27 mouse cellular contexts compared by ENCODE assay signal in the genomic region with DNA sequence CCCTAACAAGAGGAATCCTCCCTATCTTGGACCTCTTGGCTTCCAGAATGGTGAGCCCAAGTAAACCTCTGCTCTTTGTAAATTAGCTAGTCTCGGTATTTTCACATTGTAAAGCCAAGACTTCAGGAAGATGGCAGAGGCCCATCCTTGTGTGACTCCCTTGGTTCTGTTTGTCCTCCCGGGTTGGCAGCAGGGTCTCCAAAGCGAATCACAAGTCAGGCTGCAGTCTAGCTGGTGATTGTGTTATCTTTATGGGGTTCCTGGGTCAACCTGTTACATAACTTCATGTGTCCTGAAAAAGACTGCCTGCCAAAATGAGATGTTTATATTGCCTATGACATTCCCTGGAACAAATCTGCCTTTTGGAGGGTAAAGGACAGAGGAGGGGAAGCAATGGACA.
DNase-seq lines count a peak whose midpoint lies in the region; ATAC-seq and TF ChIP-seq lines count a peak whose summit lies in the region.
"Had no signal": no experiment of that assay in that cellular context is flagged by ENCODE, and none has a peak within 500 bp of the region (broad histone marks: within the 10 kb centered on the region; RNA-seq: fewer than 3 reads in every experiment).

No protein-coding gene starts in this region.

- H3K4me3 ChIP-seq in heart, embryonic 10.5 days, result no peak overlapping the region
- H3K4me3 ChIP-seq in left cerebral cortex, adult 2 months, result no peak overlapping the region
- H3K4me3 ChIP-seq in lung, embryonic 15.5 days, result no peak overlapping the region
- H3K4me3 ChIP-seq: embryonic facial prominence, embryonic 12.5 days; embryonic facial prominence, embryonic 15.5 days; gastrocnemius, adult 2 months; heart, embryonic 12.5 days; heart, embryonic 15.5 days; hindbrain, embryonic 10.5 days; hindbrain, embryonic 13.5 days had no signal

- TF ChIP-seq CTCF in left cerebral cortex, adult 2 months (IDR thresholded peaks at IDR 0.05), result no peak

- no peak overlapping the region for H3K4me2 ChIP-seq in lung, embryonic 15.5 days
- H3K4me2 ChIP-seq: embryonic facial prominence, embryonic 12.5 days; embryonic facial prominence, embryonic 15.5 days; heart, embryonic 12.5 days; heart, embryonic 15.5 days; hindbrain, embryonic 13.5 days had no signal

- 0 out of 2 replicates have a peak, but pooled peaks cover 2% of the 10 kb centered on the region for H3K36me3 ChIP-seq in heart, embryonic 10.5 days
- no peaks in the 10 kb centered on the region; the same call in 1 of the 2 replicates for H3K36me3 ChIP-seq in lung, embryonic 15.5 days
- H3K36me3 ChIP-seq: embryonic facial prominence, embryonic 12.5 days; embryonic facial prominence, embryonic 15.5 days; heart, embryonic 12.5 days; heart, embryonic 15.5 days; hindbrain, embryonic 10.5 days; hindbrain, embryonic 13.5 days had no signal

- peak; percentile 91 for DNase-seq in heart, adult 11 months
- no peak for DNase-seq in heart, embryonic 10.5 days (ENCODE audit: low spot score)
- no peak for DNase-seq in left cerebral cortex, adult 2 months (ENCODE audit: extremely low spot score in 1 of 2, low spot score in 2 of 2)
- DNase-seq in left cerebral cortex, postnatal 4 days, result no peak
- no peak for DNase-seq in lung, postnatal 36 days
- DNase-seq in adipocyte (ENCODE audit: low spot score), result peak; percentile 5
- DNase-seq: adrenal gland, postnatal 10 days; cerebellum, adult 11 months; cerebellum, adult 2 months; cerebellum, adult 9-11 months; cerebellum, postnatal 25 days; forebrain, postnatal 0 days; gastrocnemius, adult 2 months; gastrocnemius, postnatal 14 days; heart, adult 18-20 months; heart, postnatal 10 days; heart, postnatal 36 days had no signal

- whole genome bisulfite sequencing in heart, embryonic 10.5 days, result 84% methylated on average over 3 of the region's 3 CpGs
- 57% methylated on average over 3 of the region's 3 CpGs for WGBS in lung, embryonic 15.5 days

- H3K27ac ChIP-seq in heart, embryonic 10.5 days, result no peak overlapping the region
- H3K27ac ChIP-seq in left cerebral cortex, adult 2 months, result peak overlapping the region; percentile 48
- H3K27ac ChIP-seq in lung, embryonic 15.5 days, result peak overlapping the region; percentile 54
- H3K27ac ChIP-seq: embryonic facial prominence, embryonic 12.5 days; embryonic facial prominence, embryonic 15.5 days; gastrocnemius, adult 2 months; heart, embryonic 15.5 days; hindbrain, embryonic 10.5 days; hindbrain, embryonic 13.5 days had no signal

- H3K4me1 ChIP-seq in heart, embryonic 10.5 days, result no peaks in the 10 kb centered on the region; the same call in 1 of the 2 replicates
- H3K4me1 ChIP-seq in lung, embryonic 15.5 days, result peaks cover 15% of the 10 kb centered on the region
- H3K4me1 ChIP-seq: embryonic facial prominence, embryonic 12.5 days; embryonic facial prominence, embryonic 15.5 days; heart, embryonic 12.5 days; hindbrain, embryonic 10.5 days; hindbrain, embryonic 13.5 days had no signal

- ATAC-seq in lung, embryonic 15.5 days (ENCODE audit: borderline replicate concordance, extremely low read depth, low FRiP score, low TSS enrichment), result peak; percentile 21; the same call in 1 of the 2 replicates
- ATAC-seq: activated CD4-positive, CD25-positive, alpha-beta regulatory T cell, adult 4 months; forebrain, embryonic 14.5 days; forebrain, postnatal 0 days; hindbrain, embryonic 16.5 days had no signal

- no peaks in the 10 kb centered on the region for H3K9me3 ChIP-seq in heart, embryonic 10.5 days
- H3K9me3 ChIP-seq in lung, embryonic 15.5 days, result no peaks in the 10 kb centered on the region
- H3K9me3 ChIP-seq: embryonic facial prominence, embryonic 12.5 days; embryonic facial prominence, embryonic 15.5 days; heart, embryonic 15.5 days; hindbrain, embryonic 13.5 days had no signal

- H3K27me3 ChIP-seq in heart, embryonic 10.5 days (ENCODE audit: insufficient read depth, poor library complexity, severe bottlenecking), result no peaks in the 10 kb centered on the region
- H3K27me3 ChIP-seq in lung, embryonic 15.5 days, result no peaks in the 10 kb centered on the region
- H3K27me3 ChIP-seq: embryonic facial prominence, embryonic 12.5 days; embryonic facial prominence, embryonic 15.5 days; heart, embryonic 12.5 days; heart, embryonic 15.5 days; hindbrain, embryonic 13.5 days had no signal

- intact Hi-C loops in left cerebral cortex, adult 2 months (cut with DNase I), result loop anchor here (5.0 kb wide), 1 partner anchor 146 kb away; no protein-coding TSS in a partner anchor
- intact Hi-C loops in left cerebral cortex, postnatal 4 days (cut with DNase I), result no loop called here

- H3K9ac ChIP-seq in lung, embryonic 15.5 days, result no peak overlapping the region
- H3K9ac ChIP-seq: embryonic facial prominence, embryonic 12.5 days; embryonic facial prominence, embryonic 15.5 days; forebrain, postnatal 0 days; heart, embryonic 12.5 days; heart, embryonic 15.5 days; hindbrain, embryonic 13.5 days had no signal

Comparison
In these comparisons a context has a peak if more than half of its experiments do, and no peak if none do; other contexts are left out.
1. DNase-seq: peak in heart, adult 11 months (single experiment) and adipocyte (single experiment); none in heart, embryonic 10.5 days (single experiment), left cerebral cortex, adult 2 months (0 of 2), left cerebral cortex, postnatal 4 days (single experiment) and lung, postnatal 36 days (single experiment).